Mouse (Mus musculus) liver, postnatal 0 days (tissue): ENCODE measurements around the gene Ing5. TPM values are rescaled to one million over a fixed set of nuclear protein-coding genes. Genes with fewer than 3 reads are reported as not detected.
"Not testable (repeated sequence)": the region's sequence is repeated elsewhere in the genome, so short reads cannot be mapped to it uniquely, and the experiment has no call there.

Experiments used
- ATAC-seq: fragments of 200-750 bp; cut with Nextera tagmentation; 2 replicates; pipeline ENCODE4 v1.8.0; 2017; ENCODE audit warnings: mild to moderate bottlenecking, moderate library complexity
- DNase-seq: peaks from one replicate; pipeline ENCODE4 v3.0.0-alpha.2; 2016
- H3K27ac ChIP-seq: fragments of 300-500 bp; sonication (generic); 2 replicates; pipeline ENCODE4 v1.5.1; 2014; ENCODE audit warnings: antibody characterized with exemption, moderate library complexity, mild to moderate bottlenecking, low read depth
- H3K27me3 ChIP-seq: fragments of 300-500 bp; sonication (generic); 2 replicates; pipeline ENCODE4 v1.6.1; 2014; ENCODE audit warnings: low read length, control low read depth, mixed read lengths; ENCODE audit not compliant: insufficient read depth
- H3K36me3 ChIP-seq: fragments of 300-500 bp; sonication (generic); replicated peaks from 2 replicates; pipeline ENCODE4 v1.6.1; 2014; ENCODE audit warnings: mild to moderate bottlenecking, control low read depth, low read length, moderate library complexity, mixed read lengths; ENCODE audit not compliant: insufficient read depth
- H3K4me1 ChIP-seq: fragments of 300-500 bp; sonication (generic); 2 replicates; pipeline ENCODE4 v1.6.1; 2014; ENCODE audit warnings: antibody characterized with exemption, mild to moderate bottlenecking, control low read depth; ENCODE audit not compliant: insufficient read depth
- H3K4me2 ChIP-seq: fragments of 300-500 bp; sonication (generic); 2 replicates; pipeline ENCODE4 v1.6.1; 2014; ENCODE audit warnings: low read depth, mild to moderate bottlenecking, low read length, moderate library complexity, mixed read lengths
- H3K4me3 ChIP-seq: fragments of 300-500 bp; sonication (generic); 2 replicates; pipeline ENCODE4 v1.5.1; 2014; ENCODE audit warnings: low read depth, low read length
- H3K9ac ChIP-seq: fragments of 300-500 bp; sonication (generic); replicated peaks from 2 replicates; pipeline ENCODE4 v1.6.1; 2014; ENCODE audit warnings: mild to moderate bottlenecking, moderate library complexity
- H3K9me3 ChIP-seq: fragments of 300-500 bp; sonication (generic); 2 replicates; pipeline ENCODE4 v1.6.1; 2016; ENCODE audit warnings: mild to moderate bottlenecking, control low read depth, low read length, mixed read lengths
- CTCF ChIP-seq: sonication (generic); IDR thresholded peaks from 2 replicates; pipeline ENCODE4 v1.5.1; 2016; ENCODE audit warnings: antibody characterized with exemption, low read depth
- EP300 ChIP-seq: IDR thresholded peaks from 2 replicates; pipeline ENCODE4 v1.6.1; 2016; ENCODE audit warnings: antibody characterized with exemption, low read depth, mild to moderate bottlenecking
- WGBS: fragments of 180-500 bp; shearing (Covaris S2); extraction: QIAGEN DNeasy Blood & Tissue Kit; methylation state at CpG from one replicate; pipeline ENCODE4 v1.1.7; 2014; ENCODE audit not compliant: insufficient replicate concordance; 5-methylcytosine and 5-hydroxymethylcytosine counted together
- polyA plus RNA-seq: library from polyadenylated mRNA; unstranded; fragments of >200 nt; fragmentation: Nextera tagmentation; extraction: Ambion mirVana; gene quantifications from 2 replicates; pipeline ENCODE4 v1.2.1, GENCODE M21; 2015

Ing5 gene
- polyA plus RNA-seq, 1 experiment from 2014 or later = 5.7 TPM

DNA sequence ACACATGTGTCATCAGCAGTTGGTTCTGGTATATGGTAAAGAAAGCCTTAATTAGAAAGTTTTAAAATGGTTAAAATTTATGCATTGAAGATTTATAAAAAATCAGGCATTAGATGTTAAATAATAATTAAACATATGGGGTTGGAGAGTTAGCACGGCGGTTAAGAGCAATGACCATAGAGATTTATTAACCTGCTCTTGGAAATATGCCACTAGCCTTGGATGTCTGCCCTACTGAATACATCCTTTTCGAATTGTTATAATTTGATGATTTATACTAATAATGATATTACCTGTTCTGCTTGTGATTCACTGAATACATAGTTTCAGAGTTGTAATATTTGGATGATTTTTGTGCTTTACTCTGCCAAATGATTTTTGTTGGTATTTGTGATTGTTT is 54.2 kb downstream of the Ing5 start:
- no peak overlapping the region for H3K4me3 ChIP-seq
- no peaks in the 10 kb centered on the region for H3K9me3 ChIP-seq
- 65% methylated on average over 3 of the region's 3 CpGs for WGBS
- no peaks in the 10 kb centered on the region for H3K4me1 ChIP-seq
- H3K36me3 ChIP-seq = no peaks in the 10 kb centered on the region
- no peak for TF ChIP-seq EP300
- no peak for TF ChIP-seq CTCF
- ATAC-seq = no peak
- H3K9ac ChIP-seq = no peak overlapping the region
- no peak overlapping the region for H3K27ac ChIP-seq
- no peaks in the 10 kb centered on the region for H3K27me3 ChIP-seq
- H3K4me2 ChIP-seq = no peak overlapping the region
- no peak for DNase-seq

- ATAC-seq (no peak), DNase-seq (no peak)
- Histone ChIP-seq H3K4me2 (no peak overlapping the region), H3K27me3 (no peaks in the 10 kb centered on the region), H3K4me3 (no peak overlapping the region), H3K36me3 (no peaks in the 10 kb centered on the region), H3K9me3 (no peaks in the 10 kb centered on the region), H3K4me1 (no peaks in the 10 kb centered on the region), H3K27ac (no peak overlapping the region), H3K9ac (no peak overlapping the region)
- no peak for TF ChIP-seq EP300
- TF ChIP-seq CTCF = no peak
These were observed 55.9 kb downstream of the Ing5 start for GRCm38 (mm10) chr1:93859619-93860018.

GRCm38 (mm10) chr1:93861048-93861447 is 57.3 kb downstream of the Ing5 start, which contains the start of gene Gal3st2:
Gal3st2 (plus strand) TSS chr1:93861306.
- WGBS = 48% methylated on average over 2 of the region's 2 CpGs
- H3K27ac ChIP-seq, H3K4me2 ChIP-seq, H3K4me1 ChIP-seq, DNase-seq, H3K36me3 ChIP-seq, H3K9me3 ChIP-seq, H3K4me3 ChIP-seq, ATAC-seq, H3K27me3 ChIP-seq, H3K9ac ChIP-seq: not testable (repeated sequence)

Other genes with a start within 250 kb of the Ing5 start
- 39.6 and 41.3 TPM in 2 replicates for gene Stk25, start 145.3 kb upstream of the Ing5 start, polyA plus RNA-seq
- 6.8 and 7.2 TPM in 2 replicates for gene Bok, start 118.3 kb upstream of the Ing5 start, polyA plus RNA-seq
- gene Atg4b, start 52.5 kb upstream of the Ing5 start, polyA plus RNA-seq = 48.9 and 51.6 TPM in 2 replicates
- 13.0 TPM in 2 replicates for gene Thap4, start 49.1 kb upstream of the Ing5 start, polyA plus RNA-seq
- gene Dtymk, start 2.0 kb upstream of the Ing5 start, polyA plus RNA-seq = 73.3 and 78.9 TPM in 2 replicates
- 4.3 and 5.7 TPM in 2 replicates for gene D2hgdh, start 20.9 kb downstream of the Ing5 start, polyA plus RNA-seq
- gene Gal3st2, start 57.3 kb downstream of the Ing5 start, polyA plus RNA-seq = 0.06 TPM in 1 of 2 replicates, not detected in the other
- gene Gal3st2b, start 114.3 kb downstream of the Ing5 start, polyA plus RNA-seq = not detected in 2 replicates
- not detected in 2 replicates for gene Gal3st2c, start 186.5 kb downstream of the Ing5 start, polyA plus RNA-seq
- not detected in 2 replicates for gene Neu4, start 216.5 kb downstream of the Ing5 start, polyA plus RNA-seq
- gene Pdcd1, start 248.6 kb downstream of the Ing5 start, polyA plus RNA-seq = 0.15 TPM in 2 replicates